Mouse (Mus musculus): Measurements from ENCODE around the gene Tmem50b.

Gene Tmem50b

DNA sequence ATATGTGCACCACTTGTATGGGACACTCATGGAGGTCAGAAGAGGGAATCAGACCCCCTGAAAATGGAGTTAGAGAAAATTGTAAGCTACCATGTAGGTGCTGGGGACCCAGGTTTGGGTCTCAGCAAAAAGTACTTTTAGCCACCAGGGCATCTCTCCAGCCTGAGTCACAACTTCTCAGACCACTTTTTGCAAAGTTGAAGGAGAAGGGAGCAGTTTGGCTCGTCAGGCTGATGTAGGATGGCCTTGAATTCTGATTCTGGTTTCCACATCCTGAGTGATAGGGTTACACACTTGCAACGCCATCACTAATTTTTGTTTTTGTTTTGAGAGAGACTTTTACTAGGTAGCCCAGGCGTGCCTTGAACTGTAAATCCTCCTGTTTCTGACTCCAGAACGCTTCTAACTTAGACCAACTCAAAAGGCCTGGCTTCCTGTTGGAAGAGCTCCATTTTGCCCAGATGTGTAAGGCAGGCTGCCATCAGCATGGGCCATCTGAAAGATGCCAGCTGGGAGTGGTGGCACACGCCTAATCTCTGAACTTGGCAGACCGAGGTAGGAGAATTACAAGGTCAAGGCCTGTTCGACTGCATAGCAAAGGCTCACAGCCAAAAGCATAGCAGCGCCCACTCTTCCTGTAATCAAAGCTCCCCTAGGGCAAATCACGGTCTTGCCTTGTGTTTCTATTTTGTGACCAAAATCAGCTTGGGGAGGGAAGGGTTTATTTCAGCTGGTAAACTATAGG, 12.1 kb upstream of the Tmem50b start:
- no peak for DNase-seq (ENCODE audit: low spot score in 2 of 2)

DNA sequence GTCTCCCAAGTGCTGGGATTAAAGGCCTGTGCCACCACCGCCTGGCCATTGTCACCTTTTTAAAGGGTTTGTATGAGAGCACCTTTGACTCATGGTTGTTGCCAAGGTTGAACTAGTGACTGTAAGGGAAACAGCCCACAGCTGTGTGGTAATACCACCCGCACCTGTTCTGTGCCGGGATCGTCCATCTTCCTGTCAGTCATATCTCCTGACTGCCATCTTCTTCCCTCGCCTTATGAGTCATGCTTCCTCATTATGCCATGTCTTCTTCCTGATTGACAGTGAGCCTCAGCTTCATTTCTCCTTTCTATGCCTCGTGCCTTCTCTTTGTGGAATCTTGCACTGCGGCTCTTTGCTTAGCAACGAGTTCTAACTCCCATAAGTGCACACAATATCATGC, 9.4 kb upstream of the Tmem50b start:
- no peak for DNase-seq (ENCODE audit: low spot score in 2 of 2)

GRCm38 (mm10) chr16:91605156-91605555, 7.6 kb upstream of the Tmem50b start:
- DNase-seq (ENCODE audit: low spot score in 2 of 2): no peak

GRCm38 (mm10) chr16:91601693-91602092, 4.1 kb upstream of the Tmem50b start:
- peak in 1 of 2 experiments; percentile 40 for DNase-seq (ENCODE audit: low spot score in 2 of 2)

DNA sequence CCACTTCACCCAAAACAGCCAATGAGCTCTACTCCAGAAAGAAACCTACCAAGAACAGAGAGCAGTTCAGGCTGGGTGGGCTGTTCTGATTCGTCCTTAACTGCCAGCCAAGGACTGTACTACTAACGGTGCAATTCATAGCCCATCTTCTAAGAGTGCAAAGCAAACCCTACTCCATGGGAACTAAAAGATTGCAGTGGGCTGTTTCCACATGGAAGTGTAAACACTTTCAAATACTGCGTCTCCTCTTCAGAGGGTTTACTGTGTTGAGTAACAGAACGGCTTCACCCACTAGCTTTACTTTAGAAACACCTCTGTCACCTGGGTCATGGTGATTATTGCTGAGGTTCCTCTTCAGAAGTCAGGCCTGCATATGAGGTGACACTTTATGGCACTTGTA, 3.5 kb upstream of the Tmem50b start:
- no peak for DNase-seq (ENCODE audit: low spot score in 2 of 2)

- no peak for DNase-seq (ENCODE audit: low spot score in 2 of 2)
Observed at GRCm38 (mm10) chr16:91599242-91599641, 1.6 kb upstream of the Tmem50b start.

DNA sequence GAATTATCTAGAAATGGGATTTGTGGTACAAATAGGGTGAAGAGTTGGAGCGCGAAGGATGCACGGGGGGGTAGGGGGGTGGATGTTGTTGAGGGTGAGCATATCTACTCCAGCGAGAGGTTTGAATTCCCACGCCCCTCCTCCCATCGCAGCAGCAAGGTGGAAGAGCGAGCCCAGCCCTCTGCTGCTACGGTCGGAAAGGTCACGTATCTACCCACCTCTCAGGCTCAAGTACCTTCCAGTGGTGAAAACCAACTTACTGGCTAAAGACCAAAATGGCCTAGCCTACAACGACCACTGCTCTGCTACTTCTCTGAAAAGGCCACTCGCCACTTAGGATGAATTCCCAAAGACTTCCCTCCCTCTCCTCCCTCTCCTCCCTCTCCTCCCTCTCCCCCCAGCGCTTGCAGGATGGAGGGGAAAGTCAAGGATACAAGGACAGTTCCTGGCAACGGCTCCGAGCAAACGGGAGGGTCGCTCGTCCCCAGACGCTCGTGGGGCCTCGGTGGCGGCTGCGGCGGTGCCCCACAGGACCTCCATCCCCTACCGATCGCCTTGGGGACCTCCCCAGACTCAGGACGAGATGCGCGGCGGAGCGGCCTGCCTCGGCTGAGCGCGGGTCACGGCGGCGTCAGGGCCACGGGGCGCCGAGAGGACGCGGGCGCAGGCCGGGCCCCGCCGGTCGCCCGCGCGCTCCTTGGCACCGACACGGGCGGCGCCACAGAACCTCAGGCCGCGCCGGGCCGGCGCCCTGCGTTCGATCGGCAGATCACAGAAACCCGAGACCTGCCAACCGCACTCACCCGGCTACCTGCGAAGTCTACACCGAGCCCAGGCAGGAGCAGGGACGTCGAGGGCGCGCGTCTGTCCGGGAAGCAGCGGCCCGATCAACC, 575 bp downstream of the Tmem50b start:
- DNase-seq (ENCODE audit: low spot score in 2 of 2): peak; percentile 17 to 35

DNA sequence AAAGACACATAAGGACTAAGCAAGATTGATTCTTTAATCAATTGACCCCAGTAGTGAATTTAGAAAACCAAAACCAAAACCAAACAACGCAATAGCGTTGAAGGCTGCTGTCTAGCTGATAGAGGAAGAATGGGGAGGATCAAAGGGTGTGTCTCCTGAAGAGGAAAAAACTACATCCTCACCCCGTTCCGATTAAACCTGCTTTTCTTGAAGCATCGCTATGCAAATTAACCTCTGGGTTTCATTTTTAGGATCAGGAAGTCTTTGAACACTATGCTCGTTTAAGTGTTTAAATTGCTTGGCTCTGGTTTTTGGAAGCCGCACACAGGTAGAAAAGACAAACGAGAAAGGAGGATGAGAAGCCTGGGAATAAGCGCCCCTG, 1.2 kb downstream of the Tmem50b start:
- DNase-seq (ENCODE audit: low spot score in 2 of 2): peak; percentile 57 to 72

GRCm38 (mm10) chr16:91595076-91595475, 2.5 kb downstream of the Tmem50b start:
- DNase-seq (ENCODE audit: low spot score in 2 of 2): no peak

- no peak for DNase-seq (ENCODE audit: low spot score in 2 of 2)
Observed at GRCm38 (mm10) chr16:91593262-91593661, 4.3 kb downstream of the Tmem50b start.

GRCm38 (mm10) chr16:91592162-91592561, 5.4 kb downstream of the Tmem50b start:
- no peak for DNase-seq (ENCODE audit: low spot score in 2 of 2)

- no peak for DNase-seq (ENCODE audit: low spot score in 2 of 2)
Observed at GRCm38 (mm10) chr16:91588703-91589102, 8.9 kb downstream of the Tmem50b start.

GRCm38 (mm10) chr16:91587730-91588453, 9.7 kb downstream of the Tmem50b start:
- DNase-seq (ENCODE audit: low spot score in 2 of 2): no peak

DNA sequence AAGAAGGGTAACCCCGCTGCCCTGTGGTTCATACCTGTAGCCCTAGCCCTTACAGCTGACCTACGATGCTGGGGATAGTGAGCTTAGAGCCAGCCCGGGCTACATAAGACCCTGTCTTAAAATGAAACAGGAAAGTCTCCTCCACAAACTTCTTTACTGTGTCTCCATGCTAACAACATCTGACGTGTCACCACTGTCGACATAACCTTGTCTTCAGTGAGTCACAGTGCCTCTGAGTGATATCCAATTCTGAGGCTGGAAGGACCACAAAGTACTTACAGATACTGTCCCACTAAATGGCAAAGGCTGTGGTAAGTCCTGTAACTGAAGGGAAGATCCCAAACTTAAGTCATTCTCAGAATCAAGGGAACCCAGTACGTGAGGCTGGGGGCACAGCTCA, 11.4 kb downstream of the Tmem50b start:
- DNase-seq (ENCODE audit: low spot score in 2 of 2): no peak

DNA sequence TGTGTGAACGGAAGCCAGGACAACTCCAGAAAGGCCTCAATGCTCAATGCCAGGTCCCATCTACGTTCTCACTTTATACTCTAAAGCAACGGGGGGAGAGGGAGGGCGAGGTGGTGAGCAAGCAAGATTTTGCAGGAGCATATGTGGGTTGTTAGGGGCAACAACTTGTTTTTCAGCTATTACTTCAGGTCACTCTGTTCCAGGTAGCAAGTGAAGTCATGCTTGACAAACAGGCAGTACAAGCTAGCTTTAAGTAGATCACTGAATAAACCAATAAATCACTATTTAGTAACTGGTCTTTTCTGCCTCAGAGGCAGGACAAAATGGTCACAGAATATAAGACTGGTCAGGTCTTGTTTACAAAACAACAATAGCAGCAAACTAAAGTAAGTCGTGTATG, 12.0 kb downstream of the Tmem50b start:
- DNase-seq (ENCODE audit: low spot score in 2 of 2): no peak

- DNase-seq (ENCODE audit: low spot score in 2 of 2): peak; percentile 29 to 59
Observed at GRCm38 (mm10) chr16:91582307-91582706, 15.3 kb downstream of the Tmem50b start.

- no peak for DNase-seq (ENCODE audit: low spot score in 2 of 2)
Observed at GRCm38 (mm10) chr16:91578980-91579720, 18.4 kb downstream of the Tmem50b start.

GRCm38 (mm10) chr16:91575151-91575550, 22.4 kb downstream of the Tmem50b start:
- no peak for DNase-seq (ENCODE audit: low spot score in 2 of 2)

- DNase-seq (ENCODE audit: low spot score in 2 of 2): no peak
Observed at GRCm38 (mm10) chr16:91571105-91571504, 26.5 kb downstream of the Tmem50b start.

DNA sequence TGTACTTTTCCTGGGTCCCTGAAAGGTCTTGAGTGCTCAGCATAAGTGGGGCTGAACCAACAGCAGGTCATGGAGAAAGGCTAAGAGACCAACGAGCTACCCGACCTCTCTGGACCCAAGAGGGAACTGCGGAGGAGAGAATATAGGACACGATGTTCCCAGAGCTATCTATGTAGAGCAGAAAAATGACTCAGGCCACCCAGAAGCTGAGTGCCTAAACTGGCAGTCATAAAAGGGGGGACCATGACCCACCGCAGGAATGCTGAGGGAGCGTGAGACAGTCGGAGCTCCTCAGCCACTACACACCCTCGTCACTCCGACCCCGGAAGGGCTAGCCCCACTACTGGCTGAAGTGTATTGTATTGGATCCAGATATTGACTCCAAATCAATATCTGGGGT, 28.6 kb downstream of the Tmem50b start:
- DNase-seq (ENCODE audit: low spot score in 2 of 2): no peak

- DNase-seq (ENCODE audit: low spot score in 2 of 2): no peak
Observed at GRCm38 (mm10) chr16:91566002-91566401, 31.6 kb downstream of the Tmem50b start.

All from spleen, postnatal 36 days (tissue).